Mouse (Mus musculus) kidney, embryonic 14.5 days (tissue): ENCODE measurements around the gene Psmd6. TPM values are rescaled to one million over a fixed set of nuclear protein-coding genes. Genes with fewer than 3 reads are reported as not detected.
A peak's percentile ranks its signal among the peaks of the same experiment; 100 is the strongest.

Experiments used
- ATAC-seq: fragments of 200-750 bp; cut with Nextera tagmentation; 2 replicates; pipeline ENCODE4 v1.8.0; 2017; ENCODE audit warnings: moderate number of reproducible peaks, mild to moderate bottlenecking, moderate TSS enrichment, moderate library complexity; ENCODE audit not compliant: low FRiP score, low TSS enrichment
- H3K27ac ChIP-seq: fragments of 300-500 bp; sonication (generic); 2 replicates; pipeline ENCODE4 v1.5.1; 2014; ENCODE audit warnings: low read depth, mild to moderate bottlenecking, low read length, moderate library complexity, mixed read lengths
- H3K27me3 ChIP-seq: fragments of 300-500 bp; sonication (generic); 2 replicates; pipeline ENCODE4 v1.6.1; 2014; ENCODE audit warnings: mild to moderate bottlenecking, low read length; ENCODE audit not compliant: control insufficient read depth, insufficient read depth
- H3K36me3 ChIP-seq: fragments of 300-500 bp; sonication (generic); 2 replicates; pipeline ENCODE4 v1.6.1; 2014; ENCODE audit warnings: low read length, mixed read lengths; ENCODE audit not compliant: control insufficient read depth, insufficient read depth
- H3K4me1 ChIP-seq: fragments of 300-500 bp; sonication (generic); 2 replicates; pipeline ENCODE4 v1.6.1; 2014; ENCODE audit warnings: low read length, mixed read lengths; ENCODE audit not compliant: control insufficient read depth, insufficient read depth
- H3K4me2 ChIP-seq: fragments of 300-500 bp; sonication (generic); replicated peaks from 2 replicates; pipeline ENCODE4 v1.6.1; 2014; ENCODE audit warnings: low read depth, mild to moderate bottlenecking, low read length
- H3K4me3 ChIP-seq: fragments of 300-500 bp; sonication (generic); 2 replicates; pipeline ENCODE4 v1.5.1; 2014; ENCODE audit warnings: mild to moderate bottlenecking, low read length
- H3K9ac ChIP-seq: fragments of 300-500 bp; sonication (generic); 2 replicates; pipeline ENCODE4 v1.6.1; 2014; ENCODE audit warnings: low read depth, mild to moderate bottlenecking, low read length, moderate library complexity
- H3K9me3 ChIP-seq: fragments of 300-500 bp; sonication (generic); 2 replicates; pipeline ENCODE4 v1.6.1; 2016; ENCODE audit warnings: low read length; ENCODE audit not compliant: control insufficient read depth
- WGBS: fragments of 180-500 bp; shearing (Covaris S2); extraction: QIAGEN DNeasy Blood & Tissue Kit; methylation state at CpG from one replicate; pipeline ENCODE4 v1.1.7; 2014; 5-methylcytosine and 5-hydroxymethylcytosine counted together
- polyA plus RNA-seq: library from polyadenylated mRNA; unstranded; fragments of >200 nt; fragmentation: Nextera tagmentation; extraction: Ambion mirVana; gene quantifications from 2 replicates; pipeline ENCODE4 v1.2.1, GENCODE M21; 2014

The Psmd6 gene
- polyA plus RNA-seq, 1 experiment from 2014 or later: 248 TPM

- WGBS: 89% methylated on average over 9 of the region's 9 CpGs
- Histone ChIP-seq H3K4me2 (no peak overlapping the region), H3K36me3 (peaks cover 16% of the 10 kb centered on the region), H3K4me1 (no peaks in the 10 kb centered on the region), H3K27ac (no peak overlapping the region), H3K27me3 (no peaks in the 10 kb centered on the region), H3K9ac (no peak overlapping the region), H3K9me3 (no peaks in the 10 kb centered on the region), H3K4me3 (no peak overlapping the region)
- no peak for ATAC-seq
Observed at GRCm38 (mm10) chr14:14088016-14088791, 32.6 kb downstream of the Psmd6 start.

GRCm38 (mm10) chr14:14087348-14087747 is 33.4 kb downstream of the Psmd6 start:
- Histone ChIP-seq H3K27ac (no peak overlapping the region), H3K4me2 (no peak overlapping the region), H3K4me3 (no peak overlapping the region), H3K9ac (no peak overlapping the region), H3K9me3 (no peaks in the 10 kb centered on the region), H3K4me1 (no peaks in the 10 kb centered on the region), H3K27me3 (no peaks in the 10 kb centered on the region), H3K36me3 (peaks cover 16% of the 10 kb centered on the region)
- ATAC-seq: no peak
- WGBS: 63% methylated on average over 6 of the region's 6 CpGs

GRCm38 (mm10) chr14:14086711-14087263 is 34.0 kb downstream of the Psmd6 start:
- Histone ChIP-seq H3K4me3 (no peak overlapping the region), H3K27ac (no peak overlapping the region), H3K27me3 (no peaks in the 10 kb centered on the region), H3K9me3 (no peaks in the 10 kb centered on the region), H3K4me2 (no peak overlapping the region), H3K36me3 (peaks cover 16% of the 10 kb centered on the region), H3K9ac (no peak overlapping the region), H3K4me1 (no peaks in the 10 kb centered on the region)
- 89% methylated on average over 4 of the region's 4 CpGs for WGBS
- no peak for ATAC-seq

- Histone ChIP-seq H3K9me3 (no peaks in the 10 kb centered on the region), H3K4me3 (no peak overlapping the region), H3K36me3 (peaks cover 5% of the 10 kb centered on the region; the same call in 1 of the 2 replicates), H3K4me2 (no peak overlapping the region), H3K27me3 (no peaks in the 10 kb centered on the region), H3K27ac (no peak overlapping the region), H3K9ac (no peak overlapping the region), H3K4me1 (no peaks in the 10 kb centered on the region)
- ATAC-seq: no peak
- 91% methylated on average over 8 of the region's 8 CpGs for WGBS
Observed at GRCm38 (mm10) chr14:14083811-14084210, 37.0 kb downstream of the Psmd6 start.

- Histone ChIP-seq H3K27ac (no peak overlapping the region), H3K36me3 (peaks cover 3% of the 10 kb centered on the region; the same call in 1 of the 2 replicates), H3K4me2 (no peak overlapping the region), H3K9ac (no peak overlapping the region), H3K9me3 (no peaks in the 10 kb centered on the region), H3K27me3 (no peaks in the 10 kb centered on the region), H3K4me1 (no peaks in the 10 kb centered on the region), H3K4me3 (no peak overlapping the region)
- 92% methylated on average over 6 of the region's 6 CpGs for WGBS
- ATAC-seq: no peak
Observed at GRCm38 (mm10) chr14:14080604-14081194, 40.1 kb downstream of the Psmd6 start.

GRCm38 (mm10) chr14:14071456-14071855 is 49.3 kb downstream of the Psmd6 start:
- peaks cover 2% of the 10 kb centered on the region; the same call in 1 of the 2 replicates for H3K36me3 ChIP-seq
- WGBS: 39% methylated on average over 4 of the region's 4 CpGs
- H3K27ac ChIP-seq: no peak overlapping the region
- no peak overlapping the region for H3K9ac ChIP-seq
- H3K4me3 ChIP-seq: no peak overlapping the region
- H3K4me1 ChIP-seq: 0 out of 2 replicates have a peak, but pooled peaks cover 10% of the 10 kb centered on the region
- no peaks in the 10 kb centered on the region for H3K9me3 ChIP-seq
- ATAC-seq: no peak
- H3K27me3 ChIP-seq: no peaks in the 10 kb centered on the region
- H3K4me2 ChIP-seq: no peak overlapping the region

GRCm38 (mm10) chr14:14070541-14071315 is 50.1 kb downstream of the Psmd6 start:
- Histone ChIP-seq H3K4me2 (no peak overlapping the region), H3K9me3 (no peaks in the 10 kb centered on the region), H3K27me3 (no peaks in the 10 kb centered on the region), H3K4me3 (no peak overlapping the region), H3K27ac (peak overlapping the region; percentile 12; the same call in 1 of the 2 replicates), H3K4me1 (0 out of 2 replicates have a peak, but pooled peaks cover 10% of the 10 kb centered on the region), H3K9ac (no peak overlapping the region), H3K36me3 (peaks cover 2% of the 10 kb centered on the region; the same call in 1 of the 2 replicates)
- no peak for ATAC-seq
- WGBS: 39% methylated on average over 6 of the region's 6 CpGs

- H3K4me2 ChIP-seq: no peak overlapping the region
- H3K9me3 ChIP-seq: no peaks in the 10 kb centered on the region
- no peak overlapping the region for H3K9ac ChIP-seq
- no peak for ATAC-seq
- H3K4me3 ChIP-seq: no peak overlapping the region
- peak overlapping the region; percentile 43 for H3K27ac ChIP-seq
- peaks cover 2% of the 10 kb centered on the region; the same call in 1 of the 2 replicates for H3K36me3 ChIP-seq
- no peaks in the 10 kb centered on the region for H3K27me3 ChIP-seq
- 70% methylated on average over 3 of the region's 3 CpGs for WGBS
- H3K4me1 ChIP-seq: 0 out of 2 replicates have a peak, but pooled peaks cover 10% of the 10 kb centered on the region
Observed at GRCm38 (mm10) chr14:14068553-14068952, 52.2 kb downstream of the Psmd6 start.
